Mouse (Mus musculus): ENCODE data around the gene Mrtfa. TPM values are rescaled to one million over a fixed set of nuclear protein-coding genes. Genes with fewer than 3 reads are reported as not detected.

Mrtfa gene
- total RNA-seq, 2 experiments from 2014 or later: 10.9 to 12.7 TPM

DNA sequence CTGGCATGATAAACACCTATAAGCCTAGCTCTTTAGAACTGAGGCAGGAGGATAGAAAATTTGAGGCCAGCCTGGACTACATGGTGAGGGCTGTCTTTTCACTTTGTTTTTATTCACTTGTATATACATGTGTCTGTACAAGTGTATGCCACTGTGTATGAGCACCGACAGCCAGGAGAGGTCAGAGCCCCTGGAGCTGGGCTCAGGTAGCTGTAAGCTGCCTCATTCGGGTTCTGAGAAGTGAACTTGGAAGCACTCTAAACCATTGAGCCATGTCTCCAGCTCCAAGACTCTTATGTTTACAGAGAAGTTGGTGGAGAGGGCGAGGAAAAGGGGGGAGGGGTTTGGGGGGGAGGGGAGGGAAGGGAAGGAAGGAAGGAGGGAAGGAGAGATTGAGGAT is 29.0 kb downstream of the Mrtfa start:
- ATAC-seq (replicated peaks; ENCODE audit: low FRiP score, poor library complexity, severe bottlenecking): no peak

DNA sequence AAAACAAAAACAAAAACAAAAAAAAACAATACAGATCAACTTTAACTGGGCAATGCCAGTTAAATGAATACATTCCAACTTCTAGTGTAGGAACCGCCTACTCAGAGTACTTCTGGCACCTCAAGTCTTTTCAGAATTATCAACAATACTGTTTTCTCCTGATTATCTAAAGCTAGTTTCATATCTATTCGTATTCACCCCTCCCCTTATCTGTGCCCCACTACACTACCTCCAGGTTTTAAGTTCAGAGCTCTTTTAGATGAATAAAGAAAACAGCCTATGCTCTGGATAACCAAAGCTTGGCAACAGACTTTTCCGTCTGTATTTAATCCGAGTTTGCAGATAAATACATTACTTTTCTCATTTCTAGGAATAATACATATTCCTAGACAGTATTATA is 29.9 kb downstream of the Mrtfa start:
- ATAC-seq (replicated peaks; ENCODE audit: low FRiP score, poor library complexity, severe bottlenecking): no peak

DNA sequence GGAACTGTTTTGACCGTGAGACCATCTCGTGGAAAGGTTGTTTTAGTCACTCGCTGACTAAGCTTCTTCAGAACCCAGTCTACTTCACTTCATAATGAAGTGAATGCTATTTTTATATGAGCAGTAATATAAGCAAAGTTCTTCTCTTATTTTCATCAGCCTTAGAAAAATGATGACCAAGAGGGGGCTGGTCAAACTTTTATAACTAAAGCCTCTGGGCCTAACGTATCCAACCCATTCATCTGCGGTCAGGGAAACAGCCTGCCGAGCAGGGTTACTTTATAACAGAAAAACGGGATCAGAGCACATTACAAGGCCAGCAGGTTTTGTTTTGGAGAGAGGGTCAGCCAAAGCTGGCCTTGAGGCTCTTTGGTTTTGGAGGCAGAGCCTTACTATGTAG is 31.3 kb downstream of the Mrtfa start:
- ATAC-seq (replicated peaks; ENCODE audit: low FRiP score, poor library complexity, severe bottlenecking): no peak

- ATAC-seq (replicated peaks; ENCODE audit: low FRiP score, poor library complexity, severe bottlenecking): no peak
Measured at GRCm38 (mm10) chr15:81158517-81159120, 31.9 kb downstream of the Mrtfa start.

DNA sequence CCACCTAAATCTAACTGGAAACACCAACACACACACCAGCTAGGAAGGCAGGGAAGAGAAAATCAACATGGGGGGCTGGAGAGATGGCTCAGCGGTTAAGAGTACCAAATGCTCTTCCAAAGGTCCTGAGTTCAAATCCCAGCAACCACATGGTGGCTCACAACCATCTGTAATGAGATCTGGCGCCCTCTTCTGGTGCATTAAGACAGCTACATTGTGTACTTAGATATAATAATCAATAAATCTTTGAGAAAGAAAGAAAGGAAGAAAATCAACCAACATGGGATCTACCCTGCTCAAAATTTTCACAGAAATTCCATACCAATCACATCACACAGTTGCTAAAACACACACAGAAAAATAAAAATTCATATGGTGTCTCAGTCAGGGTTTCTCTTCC is 34.1 kb downstream of the Mrtfa start:
- ATAC-seq (replicated peaks; ENCODE audit: low FRiP score, poor library complexity, severe bottlenecking): no peak

GRCm38 (mm10) chr15:81155845-81156244 is 34.7 kb downstream of the Mrtfa start:
- ATAC-seq (replicated peaks; ENCODE audit: low FRiP score, poor library complexity, severe bottlenecking): no peak

DNA sequence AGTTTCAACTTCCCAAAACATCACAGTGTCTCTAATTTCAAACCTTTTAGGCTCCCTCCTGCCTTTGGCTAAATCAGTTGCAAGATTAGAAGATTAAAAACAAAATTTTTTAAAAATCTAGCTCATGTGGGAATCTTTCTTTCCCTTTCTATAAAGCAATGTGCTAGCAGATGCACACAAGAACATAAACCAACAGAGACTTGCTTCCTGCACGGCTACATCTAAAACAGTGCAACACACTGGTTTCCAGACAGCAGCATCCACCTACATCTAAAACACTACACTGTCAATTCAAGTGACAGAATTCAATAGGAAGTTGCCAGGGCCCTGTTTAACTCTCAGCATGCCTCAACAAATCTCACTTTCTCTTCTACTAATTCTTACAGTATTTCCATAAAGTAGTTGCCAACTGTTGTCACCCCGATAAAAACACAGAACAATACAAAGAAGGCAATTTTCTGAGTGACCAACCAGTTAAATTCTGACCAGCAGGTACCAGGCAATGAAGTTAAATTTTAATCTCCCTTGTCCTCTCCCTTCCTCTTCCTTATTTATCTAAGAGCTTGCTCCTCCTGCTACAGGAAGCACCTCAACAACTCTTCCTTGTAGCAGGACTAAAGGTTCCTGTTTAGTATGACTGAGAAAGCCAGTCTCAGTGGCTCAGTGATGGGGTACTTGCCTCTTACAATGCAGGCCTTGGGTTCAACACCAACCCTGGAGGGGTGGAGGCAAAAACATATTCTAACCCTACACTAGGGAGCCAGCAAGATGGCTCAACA is 35.5 kb downstream of the Mrtfa start:
- ATAC-seq (replicated peaks; ENCODE audit: low FRiP score, poor library complexity, severe bottlenecking): no peak

DNA sequence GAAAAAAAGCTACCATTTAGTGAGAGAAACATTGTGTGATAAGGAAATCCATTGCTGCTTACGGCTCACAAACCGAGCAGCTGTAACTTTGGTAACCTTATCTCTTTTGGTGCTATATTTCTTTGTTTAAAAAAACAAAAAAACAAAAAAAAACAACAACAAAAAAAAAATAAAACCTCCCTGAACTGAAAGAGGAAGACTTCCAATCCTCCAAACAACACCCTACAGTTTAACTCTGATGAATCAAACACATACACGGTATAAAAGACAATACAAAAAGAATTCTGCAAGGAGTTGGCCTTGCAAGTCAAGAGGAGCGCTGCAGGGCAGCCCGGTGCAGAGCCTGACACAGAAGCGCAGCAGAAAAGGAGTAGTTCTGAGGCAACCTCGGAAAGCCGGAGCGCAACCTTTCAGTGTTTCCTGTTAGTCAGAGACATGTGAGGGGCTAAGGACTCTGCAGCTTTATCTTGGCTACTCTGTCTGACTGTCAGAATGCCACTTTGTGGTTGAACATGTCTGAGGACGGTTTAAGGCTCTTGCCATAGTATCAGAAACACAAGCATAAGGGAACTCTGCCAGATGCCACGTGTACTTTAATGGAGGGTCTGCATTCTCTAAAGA is 48.5 kb downstream of the Mrtfa start:
- no peak for ATAC-seq (replicated peaks; ENCODE audit: low FRiP score, poor library complexity, severe bottlenecking)

- no peak for ATAC-seq (replicated peaks; ENCODE audit: low FRiP score, poor library complexity, severe bottlenecking)
Measured at GRCm38 (mm10) chr15:81140004-81140403, 50.6 kb downstream of the Mrtfa start.

DNA sequence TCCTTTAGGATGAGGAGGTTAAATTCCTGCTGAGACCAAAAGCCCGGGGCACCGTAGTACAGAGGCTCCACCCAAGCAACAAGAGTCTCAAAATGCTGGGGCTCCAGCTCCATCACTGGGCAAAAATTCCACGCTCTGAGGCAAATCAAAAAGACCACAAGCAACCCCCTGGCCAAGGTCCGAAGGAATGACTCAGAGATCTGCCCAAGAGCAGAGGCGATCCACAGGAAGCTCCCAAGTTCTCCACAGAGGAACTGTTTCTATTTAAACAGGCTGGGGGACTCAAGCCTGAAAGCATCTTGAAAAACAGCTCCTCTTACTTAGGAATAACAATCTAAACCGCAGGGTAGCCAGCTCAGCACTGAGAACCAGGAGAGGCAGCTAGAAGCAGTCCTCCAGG is 53.3 kb downstream of the Mrtfa start:
- ATAC-seq (replicated peaks; ENCODE audit: low FRiP score, poor library complexity, severe bottlenecking): no peak

DNA sequence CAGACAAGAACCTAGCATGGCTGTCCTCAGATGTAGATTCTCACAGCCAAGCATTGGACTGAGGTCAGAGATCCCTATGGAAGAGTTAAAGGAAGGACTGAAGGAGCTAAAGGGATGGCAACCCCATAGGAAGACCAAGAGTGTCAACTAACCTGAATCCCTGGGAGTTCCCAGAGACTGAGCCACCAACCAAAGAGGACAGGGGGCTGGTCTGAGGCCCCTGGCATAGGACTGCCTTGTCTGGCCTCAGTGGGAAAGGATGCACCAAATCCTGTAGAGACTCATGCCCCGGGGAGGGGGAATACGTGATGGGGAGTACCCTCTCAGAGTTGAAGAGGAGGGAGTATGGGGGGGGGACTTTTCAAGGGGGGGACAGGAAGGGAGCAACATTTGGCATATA is 56.8 kb downstream of the Mrtfa start:
- ATAC-seq (replicated peaks; ENCODE audit: low FRiP score, poor library complexity, severe bottlenecking): no peak

GRCm38 (mm10) chr15:81131152-81131551 is 59.4 kb downstream of the Mrtfa start:
- ATAC-seq (replicated peaks; ENCODE audit: low FRiP score, poor library complexity, severe bottlenecking): no peak

- no peak for ATAC-seq (replicated peaks; ENCODE audit: low FRiP score, poor library complexity, severe bottlenecking)
Measured at GRCm38 (mm10) chr15:81129970-81130369, 60.6 kb downstream of the Mrtfa start.

DNA sequence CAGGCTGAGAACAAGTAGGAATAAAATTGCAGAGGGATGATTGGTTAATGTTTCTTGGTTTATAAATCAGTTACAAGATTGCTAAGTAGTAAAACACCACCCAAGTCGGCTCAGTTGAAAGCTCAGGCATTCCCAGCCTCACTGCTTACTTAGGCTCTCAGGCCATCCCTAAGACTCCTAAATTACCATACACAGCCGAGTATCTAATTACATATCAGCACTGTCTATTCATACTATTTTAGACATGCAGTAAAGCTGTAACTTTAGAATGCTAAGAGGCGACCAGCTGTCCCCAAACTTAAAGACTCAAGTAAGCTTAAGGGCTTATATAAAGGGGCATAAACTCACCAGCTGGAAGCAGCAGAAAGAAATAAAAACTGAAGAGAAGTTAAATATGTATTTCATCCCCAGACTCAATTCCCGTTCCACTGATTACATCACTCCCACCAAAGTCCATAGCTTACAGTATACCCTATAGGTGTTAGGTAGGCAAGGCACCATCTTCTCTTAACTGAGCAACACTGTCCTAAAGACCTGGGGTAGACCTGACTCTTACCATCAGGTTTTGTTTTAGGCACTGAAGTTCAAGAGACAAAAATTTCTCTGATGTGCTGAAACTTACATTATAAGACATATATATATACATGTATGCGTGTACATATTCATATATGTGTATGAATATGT is 62.3 kb downstream of the Mrtfa start:
- no peak for ATAC-seq (replicated peaks; ENCODE audit: low FRiP score, poor library complexity, severe bottlenecking)

DNA sequence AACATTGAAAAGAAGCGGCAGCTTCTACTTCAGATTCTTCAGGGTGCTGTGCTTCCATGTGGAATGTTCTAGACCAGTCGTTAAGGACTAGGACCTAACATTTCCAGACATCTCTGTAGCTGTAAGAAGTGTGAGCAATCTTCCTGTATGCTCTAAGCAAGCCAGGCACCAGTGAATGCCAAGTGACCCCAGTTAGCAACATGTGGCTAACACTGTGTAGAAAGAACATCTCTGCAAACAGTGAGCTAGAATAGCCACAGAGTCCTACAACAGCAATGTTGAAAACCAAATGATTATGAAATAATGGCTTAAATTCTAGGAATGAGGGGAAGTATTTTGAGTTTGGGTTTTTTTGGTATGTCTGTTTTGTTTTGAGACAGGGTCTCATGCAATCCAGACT is 66.3 kb downstream of the Mrtfa start:
- no peak for ATAC-seq (replicated peaks; ENCODE audit: low FRiP score, poor library complexity, severe bottlenecking)

DNA sequence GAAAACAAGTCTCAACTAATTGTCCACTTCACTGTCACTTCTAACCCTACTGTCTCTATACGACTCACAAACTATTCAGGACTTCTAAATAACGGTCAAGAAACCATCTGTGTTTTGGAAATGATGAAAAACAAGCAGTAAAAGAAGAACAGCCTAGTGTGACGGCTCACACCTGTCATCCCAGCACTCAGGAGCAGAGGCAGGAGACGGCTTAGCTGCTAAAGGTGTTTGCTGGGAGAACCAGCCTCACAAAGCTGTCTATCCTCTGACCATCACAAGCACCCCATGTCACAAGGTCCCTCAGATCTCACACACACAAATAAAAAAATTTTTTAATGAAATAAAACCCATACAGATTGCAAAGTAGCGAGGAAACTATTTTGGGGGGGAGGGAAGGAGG is 67.4 kb downstream of the Mrtfa start:
- no peak for ATAC-seq (replicated peaks; ENCODE audit: low FRiP score, poor library complexity, severe bottlenecking)

DNA sequence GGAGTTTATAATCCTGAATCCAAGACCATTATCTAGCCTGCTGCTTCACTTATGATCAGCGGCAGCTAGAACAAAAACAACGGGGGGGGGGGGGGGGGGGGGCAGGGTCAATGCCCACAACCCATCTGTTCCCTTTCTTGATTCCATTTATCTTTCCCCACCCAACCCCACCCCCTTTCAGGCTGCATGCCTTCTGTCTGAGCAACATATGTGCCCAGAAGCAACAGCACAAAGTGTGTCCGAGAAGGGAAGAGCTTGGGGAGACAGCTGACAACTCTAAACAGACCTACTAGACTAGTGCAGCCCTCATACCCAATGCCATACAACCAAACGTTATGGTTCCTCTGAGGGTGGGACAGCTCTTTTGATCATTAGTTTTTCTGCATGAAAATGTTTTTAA is 68.0 kb downstream of the Mrtfa start:
- ATAC-seq (replicated peaks; ENCODE audit: low FRiP score, poor library complexity, severe bottlenecking): no peak

GRCm38 (mm10) chr15:81122078-81122477 is 68.5 kb downstream of the Mrtfa start:
- ATAC-seq (replicated peaks; ENCODE audit: low FRiP score, poor library complexity, severe bottlenecking): no peak

DNA sequence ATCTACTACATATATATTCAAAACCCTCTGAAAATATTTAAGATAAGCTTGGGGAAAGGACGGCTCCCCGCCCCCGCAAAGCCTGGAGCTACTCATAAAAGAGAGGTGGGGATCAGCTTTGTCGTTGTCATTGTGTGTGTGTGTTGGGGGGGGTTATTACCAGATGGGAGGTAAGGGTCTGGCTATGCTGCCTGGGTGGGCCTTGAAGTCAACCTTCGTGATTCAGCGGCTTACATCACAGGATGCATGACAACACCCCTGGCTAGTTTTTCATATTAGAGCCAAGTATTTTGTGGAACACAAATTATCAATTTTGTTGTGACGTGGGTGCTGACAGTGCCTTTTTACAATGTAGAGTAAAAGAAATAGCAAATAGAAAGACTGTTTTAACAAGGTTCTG is 69.6 kb downstream of the Mrtfa start:
- no peak for ATAC-seq (replicated peaks; ENCODE audit: low FRiP score, poor library complexity, severe bottlenecking)

GRCm38 (mm10) chr15:81120140-81120539 is 70.4 kb downstream of the Mrtfa start:
- ATAC-seq (replicated peaks; ENCODE audit: low FRiP score, poor library complexity, severe bottlenecking): no peak

GRCm38 (mm10) chr15:81118226-81118625 is 72.3 kb downstream of the Mrtfa start:
- no peak for ATAC-seq (replicated peaks; ENCODE audit: low FRiP score, poor library complexity, severe bottlenecking)
